Mouse (Mus musculus) liver (tissue): Measurements from ENCODE around the gene Ocrl.

ENCODE experiments used
- DNase-seq: peaks from one replicate; pipeline ENCODE4 v3.0.0-alpha.2; 2020; ENCODE audit warnings: mixed read lengths

Gene Ocrl

DNA sequence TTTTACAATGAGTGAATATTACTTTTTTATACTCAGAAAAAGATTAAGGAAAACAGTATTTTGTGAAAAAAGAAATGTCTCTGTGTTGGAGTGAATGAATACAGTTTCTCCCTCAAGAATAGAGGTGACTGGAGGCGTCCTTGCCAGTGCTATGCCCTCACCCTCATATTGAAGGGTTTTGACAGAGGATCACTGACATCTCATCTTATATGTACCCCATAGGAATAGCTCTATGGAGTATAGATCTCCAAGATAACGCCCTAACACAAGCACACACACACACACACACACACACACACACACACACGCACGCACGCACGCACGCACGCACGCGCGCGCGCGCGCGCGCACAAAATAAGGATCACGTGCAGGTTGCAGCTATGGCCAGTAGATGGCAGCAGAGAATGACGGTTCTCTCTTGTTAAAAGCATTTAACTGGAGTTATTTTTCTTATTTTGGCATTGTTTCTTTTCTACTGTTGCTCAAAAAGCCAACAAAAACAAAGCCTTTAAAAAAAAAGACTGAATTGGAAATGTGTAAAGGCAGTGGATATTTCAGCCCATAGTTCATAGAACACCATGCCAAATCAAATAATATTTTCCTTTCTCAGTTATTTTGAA, 72.9 kb downstream of the Ocrl start:
- DNase-seq, result peak; percentile 26

DNA sequence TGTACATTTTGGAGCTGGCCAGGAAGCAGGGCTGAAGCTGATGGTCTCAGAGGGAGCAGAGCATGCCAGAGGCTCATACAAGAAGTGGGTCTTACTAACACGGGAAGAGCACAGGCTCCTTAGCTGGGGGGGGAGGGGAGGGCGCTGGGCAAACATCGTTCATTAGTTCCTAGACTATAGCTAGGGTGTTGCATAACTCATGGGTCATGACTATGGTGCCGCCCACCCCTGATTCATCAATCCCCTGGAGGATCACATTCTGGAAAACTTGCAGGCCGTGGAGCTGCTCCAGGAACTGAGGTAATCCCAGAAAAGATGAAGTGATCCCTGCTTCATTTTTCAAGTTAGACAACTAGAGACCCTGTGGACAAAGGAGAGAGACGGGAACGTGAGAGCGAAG, 75.8 kb downstream of the Ocrl start:
- DNase-seq, result no peak

DNA sequence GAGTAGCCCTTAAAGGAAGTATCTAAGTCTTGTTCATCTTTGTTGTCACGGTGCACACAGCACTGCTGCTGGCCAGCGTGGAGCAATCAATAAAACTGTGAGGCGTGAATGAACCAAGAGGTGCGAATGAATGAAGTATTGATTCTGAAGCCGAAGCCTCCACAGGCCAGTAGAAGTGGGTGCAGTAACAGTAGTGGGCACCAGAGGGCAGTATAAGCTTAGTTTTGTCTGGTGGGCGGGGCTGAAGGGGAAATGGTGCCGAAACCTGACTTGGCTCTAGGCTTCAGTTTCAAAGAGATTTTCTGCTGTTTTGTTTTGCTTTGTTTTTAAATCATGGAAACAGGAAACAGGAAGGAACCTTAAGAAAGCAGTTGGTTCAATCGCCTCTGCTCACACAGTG, 80.4 kb downstream of the Ocrl start:
- peak; percentile 64 for DNase-seq

DNA sequence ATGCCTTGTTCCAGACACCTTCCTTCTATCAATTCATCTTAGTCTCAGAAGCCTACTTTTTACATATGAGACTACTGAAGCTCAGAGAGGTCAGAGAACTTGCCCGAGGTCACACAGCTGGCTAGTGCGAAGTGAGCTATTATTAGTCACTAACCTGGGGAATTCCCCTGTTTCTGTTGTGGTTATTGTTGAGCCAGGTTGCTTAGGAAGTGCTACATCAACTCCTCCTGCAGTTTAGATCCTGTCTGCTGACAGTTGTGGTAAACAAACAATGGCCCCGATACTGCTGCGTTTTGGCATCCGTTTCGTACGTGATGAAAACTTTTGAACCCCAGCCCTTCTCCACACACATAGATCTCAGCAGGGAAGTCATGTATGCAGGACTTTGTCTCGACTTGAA, 86.2 kb downstream of the Ocrl start:
- no peak for DNase-seq

DNA sequence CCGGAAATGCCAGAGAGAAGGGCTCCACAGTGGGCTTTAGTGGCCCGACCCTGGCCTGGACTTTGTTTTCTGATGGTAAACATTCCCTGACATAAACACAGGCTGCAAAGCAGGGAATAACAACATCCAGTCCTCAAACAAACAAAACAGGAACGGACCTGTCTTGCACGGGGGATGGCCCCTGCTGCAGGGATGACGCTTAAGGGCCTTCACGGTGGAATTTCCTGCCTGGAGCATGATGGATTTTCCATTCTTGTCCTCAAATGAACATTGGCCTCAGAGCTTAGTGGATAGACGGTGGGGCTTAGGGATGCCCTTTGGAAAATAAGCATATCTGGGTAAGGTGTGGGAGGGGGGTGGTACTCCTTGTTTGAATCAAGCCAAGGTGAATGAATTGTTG, 89.0 kb downstream of the Ocrl start:
- no peak for DNase-seq

DNA sequence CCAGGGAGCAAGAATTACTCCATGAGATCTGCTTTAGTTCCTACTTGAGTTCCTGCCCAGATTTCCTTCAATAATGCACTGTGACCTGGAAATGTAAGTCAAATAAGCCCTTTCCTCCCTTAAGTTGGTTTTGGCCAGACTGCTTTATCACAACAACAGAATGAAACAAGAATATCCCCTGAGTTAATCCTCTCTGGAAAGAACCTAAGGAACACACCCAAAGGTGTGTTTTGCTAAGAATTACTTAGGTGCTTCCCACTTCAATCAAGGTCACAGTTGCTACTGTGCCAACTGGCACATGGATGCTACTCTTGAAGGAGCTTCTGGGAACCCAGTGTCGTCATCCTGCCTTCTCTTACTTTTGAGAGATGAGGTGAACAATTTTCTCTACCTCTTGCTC, 92.6 kb downstream of the Ocrl start:
- no peak for DNase-seq

DNA sequence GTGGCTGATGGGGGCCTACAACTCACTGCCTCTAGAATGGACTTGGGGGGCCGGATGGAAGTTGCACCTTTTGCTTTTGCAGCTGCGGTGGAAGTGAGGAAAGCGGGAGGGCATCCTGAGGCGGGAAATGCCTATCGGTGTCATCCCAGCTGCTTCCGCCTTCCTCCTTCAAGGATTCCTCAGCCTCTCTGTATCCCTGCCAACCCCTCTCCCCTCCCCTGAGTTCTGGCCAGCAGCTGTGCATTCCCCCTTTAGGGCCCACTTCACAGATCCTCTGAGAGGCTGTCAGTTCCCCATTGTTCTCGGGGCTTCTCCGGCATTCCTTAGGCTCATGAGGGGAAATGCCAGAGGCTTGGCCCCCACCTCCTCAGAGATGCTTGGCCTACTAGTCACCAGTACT, 93.9 kb downstream of the Ocrl start:
- no peak for DNase-seq

DNA sequence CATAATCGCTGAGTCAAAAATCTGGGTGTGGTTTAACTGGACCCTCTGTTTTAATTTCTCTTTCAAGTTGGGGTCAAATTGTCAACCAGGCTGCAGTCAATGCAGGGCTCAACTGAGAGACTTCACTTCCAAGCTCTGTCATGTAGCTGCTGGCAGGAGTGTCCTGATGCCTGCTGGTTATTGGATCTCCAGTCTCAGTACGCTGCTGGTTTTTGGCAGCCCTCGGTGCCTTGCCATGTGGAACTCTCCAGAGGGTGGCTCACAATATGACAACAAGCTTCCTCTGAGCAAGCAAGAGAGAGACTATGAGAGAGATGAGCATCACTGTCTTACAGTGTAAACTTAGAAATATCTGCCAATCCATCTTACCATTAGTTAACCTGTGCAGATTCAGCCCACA, 99.5 kb downstream of the Ocrl start:
- no peak for DNase-seq
